Mouse (Mus musculus) G1E (cell line): ENCODE measurements at regions not wholly inside any gene's neighbourhood (a gene's known extent, or its start where the extent isn't known, plus 50 kb on each side); places are given as distances from the start of the nearest gene placed in this dataset.

Experiments used
- CTCF ChIP-seq: IDR thresholded peaks from 2 replicates; pipeline ENCODE4 v1.5.1; 2012; ENCODE audit warnings: low read depth, low read length, inconsistent platforms, mixed read lengths
- GATA2 ChIP-seq: IDR thresholded peaks from 2 replicates; pipeline ENCODE4 v1.6.1; 2012; ENCODE audit warnings: low read depth, low read length, inconsistent platforms, borderline replicate concordance
- POLR2AphosphoS5 ChIP-seq: IDR thresholded peaks from 2 replicates; pipeline ENCODE4 v1.6.1; 2012; ENCODE audit warnings: low read depth, low read length, inconsistent platforms; ENCODE audit not compliant: insufficient replicate concordance
- TAL1 ChIP-seq: conservative IDR thresholded peaks from 2 replicates; pipeline ENCODE4 v1.6.1; 2012; ENCODE audit warnings: low read depth, low read length, inconsistent platforms, mixed read lengths

DNA sequence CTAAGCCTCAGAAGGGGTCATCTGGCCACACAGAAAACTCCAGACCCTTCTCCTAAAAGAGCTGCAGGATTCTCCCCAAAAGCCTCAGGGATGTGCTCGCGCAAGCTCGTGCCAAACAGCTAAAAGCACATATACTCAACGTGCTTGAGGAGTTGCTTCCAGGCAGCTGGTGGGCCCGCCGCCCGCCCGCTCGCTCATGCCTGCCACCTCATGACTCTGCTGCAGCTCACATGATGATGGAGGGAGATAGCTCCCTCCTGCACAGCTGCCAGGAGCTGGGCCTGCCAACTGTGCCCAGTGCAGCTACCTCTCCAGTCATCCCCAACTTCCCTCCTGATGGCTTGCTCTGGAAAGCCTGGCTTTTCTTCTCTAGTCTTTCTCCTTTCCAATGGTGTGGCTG lies 87.2 kb downstream of the Gm26897 start:
- TF ChIP-seq CTCF (no peak), POLR2AphosphoS5 (no peak), TAL1 (no peak), GATA2 (no peak)
